Mouse (Mus musculus): ENCODE results near the gene Meltf. TPM values are rescaled to one million over a fixed set of nuclear protein-coding genes. Genes with fewer than 3 reads are reported as not detected.
"Not testable (repeated sequence)": the region's sequence is repeated elsewhere in the genome, so short reads cannot be mapped to it uniquely, and the experiment has no call there.

The Meltf gene
- total and polyA plus RNA-seq, 3 experiments = 0.04 to 0.09 (median 0.07) TPM

GRCm38 (mm10) chr16:31944698-31945255 lies 66.2 kb downstream of the Meltf start:
- Histone ChIP-seq H3K4me2 (ENCODE audit: insufficient read depth, low read depth, poor library complexity, severe bottlenecking) (no peak overlapping the region), H3K79me2 (replicated peaks; ENCODE audit: control insufficient read depth, extremely low read depth, insufficient read depth, poor library complexity, severe bottlenecking) (peaks cover 25% of the 10 kb centered on the region), H3K27me3 (replicated peaks) (no peaks in the 10 kb centered on the region), H3K4me3 (replicated peaks in 1 of 3; ENCODE audit: low read depth in 2 of 3, low read length in 2 of 3, poor library complexity in 1 of 3) (no peak overlapping the region), H3K36me3 (replicated peaks in 1 of 2; ENCODE audit: control insufficient read depth in 1 of 2, insufficient read depth in 1 of 2, low read length in 1 of 2) (peaks cover 3 to 35% of the 10 kb centered on the region in 2 experiments), H3K9ac (ENCODE audit: insufficient read depth, low read depth) (no peak overlapping the region), H3K4me1 (ENCODE audit: control insufficient read depth in 1 of 2, insufficient read depth in 2 of 2) (peaks cover 13 to 60% of the 10 kb centered on the region in 2 experiments; a peak in 3 of 4 replicates), H3K9me3 (replicated peaks; ENCODE audit: low read length) (no peaks in the 10 kb centered on the region), H3K27ac (ENCODE audit: insufficient read depth, low read depth) (no peak overlapping the region)
- TF ChIP-seq POLR2AphosphoS2 (IDR thresholded peaks at IDR 0.05; ENCODE audit: low read depth, low read length) (no peak), EP300 (IDR thresholded peaks at IDR 0.05; ENCODE audit: low read length) (no peak), SIN3A (IDR thresholded peaks at IDR 0.05; ENCODE audit: low read length) (no peak), KAT2A (IDR thresholded peaks at IDR 0.05; ENCODE audit: insufficient replicate concordance, low read length) (no peak), JUND (conservative IDR thresholded peaks at IDR 0.05; ENCODE audit: low read depth, low read length) (no peak), UBTF (IDR thresholded peaks at IDR 0.05; ENCODE audit: low read depth, low read length) (no peak), GABPA (IDR thresholded peaks at IDR 0.05; ENCODE audit: insufficient replicate concordance, low read depth, low read length) (no peak), USF1 (IDR thresholded peaks at IDR 0.05; ENCODE audit: low read depth, low read length) (no peak), CHD1 (IDR thresholded peaks at IDR 0.05; ENCODE audit: low read depth, low read length) (no peak), ETS1 (conservative IDR thresholded peaks at IDR 0.05; ENCODE audit: low read depth, low read length) (no peak), MAZ (IDR thresholded peaks at IDR 0.05; ENCODE audit: low read depth, low read length) (no peak), ZMIZ1 (IDR thresholded peaks at IDR 0.05; ENCODE audit: low read depth, low read length) (no peak)
- in situ Hi-C loops (cut with MboI; ENCODE audit: low pct_ligation_motif_present, low pct_unique_long_range_greater_than_20kb, low sequenced_read_pairs) (no loop called here), dilution Hi-C loops (cut with MboI; ENCODE audit: extremely low pct_ligation_motif_present, extremely low pct_unique_long_range_greater_than_20kb, low sequenced_read_pairs) (no loop called here)
- DNase-seq (ENCODE audit: extremely low read depth) = no peak

DNA sequence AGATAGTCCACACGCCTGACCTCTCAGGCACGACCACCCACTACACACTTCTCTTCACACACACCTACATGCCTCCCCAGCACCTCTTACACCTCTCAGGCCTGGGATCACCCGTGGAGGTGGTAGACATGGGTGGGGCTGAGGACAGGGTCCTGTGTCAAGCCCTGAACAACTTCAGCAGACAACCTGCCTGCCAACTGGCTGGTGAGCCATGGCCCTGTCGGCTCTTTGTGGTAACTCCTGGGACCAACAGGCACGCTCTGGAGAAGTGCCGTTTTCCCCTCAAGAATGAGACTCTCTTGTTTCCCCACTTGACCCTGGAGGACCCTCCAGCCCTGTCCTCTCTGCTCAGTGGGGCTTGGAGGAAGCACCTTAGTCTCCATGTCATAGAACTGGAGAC lies 66.8 kb downstream of the Meltf start:
- peaks cover 31% of the 10 kb centered on the region for H3K79me2 ChIP-seq (replicated peaks; ENCODE audit: control insufficient read depth, extremely low read depth, insufficient read depth, poor library complexity, severe bottlenecking)

DNA sequence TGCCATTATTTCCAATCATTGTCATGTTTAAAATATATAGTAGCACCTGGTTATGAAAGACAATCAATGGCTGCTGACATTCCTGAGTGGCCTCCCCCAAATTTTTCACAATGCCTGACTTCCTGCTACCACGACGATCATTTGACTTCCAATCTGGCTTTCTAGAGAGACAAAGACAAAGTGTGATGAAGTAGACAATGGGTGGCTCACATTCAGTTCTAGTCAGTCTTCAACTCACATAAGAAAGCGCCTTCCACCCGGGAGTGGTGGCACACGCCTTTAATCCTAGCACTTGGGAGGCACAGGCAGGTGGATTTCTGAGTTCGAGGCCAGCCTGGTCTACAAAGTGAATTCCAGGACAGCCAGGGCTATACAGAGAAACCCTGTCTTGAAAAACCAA lies 67.4 kb downstream of the Meltf start:
- DNase-seq (ENCODE audit: extremely low read depth); H3K27ac ChIP-seq (ENCODE audit: insufficient read depth, low read depth); H3K9me3 ChIP-seq (replicated peaks; ENCODE audit: low read length); in situ Hi-C loops (cut with MboI; ENCODE audit: low pct_ligation_motif_present, low pct_unique_long_range_greater_than_20kb, low sequenced_read_pairs); H3K9ac ChIP-seq (ENCODE audit: insufficient read depth, low read depth); H3K4me3 ChIP-seq (replicated peaks in 1 of 3; ENCODE audit: low read depth in 2 of 3, low read length in 2 of 3, poor library complexity in 1 of 3); H3K27me3 ChIP-seq (replicated peaks); dilution Hi-C loops (cut with MboI; ENCODE audit: extremely low pct_ligation_motif_present, extremely low pct_unique_long_range_greater_than_20kb, low sequenced_read_pairs); H3K4me2 ChIP-seq (ENCODE audit: insufficient read depth, low read depth, poor library complexity, severe bottlenecking): not testable (repeated sequence)
- Histone ChIP-seq H3K4me1 (ENCODE audit: control insufficient read depth in 1 of 2, insufficient read depth in 2 of 2) (peaks cover 9 to 60% of the 10 kb centered on the region in 2 experiments), H3K79me2 (replicated peaks; ENCODE audit: control insufficient read depth, extremely low read depth, insufficient read depth, poor library complexity, severe bottlenecking) (peaks cover 37% of the 10 kb centered on the region), H3K36me3 (replicated peaks in 1 of 2; ENCODE audit: control insufficient read depth in 1 of 2, insufficient read depth in 1 of 2, low read length in 1 of 2) (peaks cover 3 to 47% of the 10 kb centered on the region in 2 experiments)

More for the DNA sequence above, 66.8 kb downstream of the Meltf start:
- Histone ChIP-seq H3K4me3 (replicated peaks in 1 of 3; ENCODE audit: low read depth in 2 of 3, low read length in 2 of 3, poor library complexity in 1 of 3) (no peak overlapping the region), H3K4me1 (ENCODE audit: control insufficient read depth in 1 of 2, insufficient read depth in 2 of 2) (peaks cover 12 to 60% of the 10 kb centered on the region in 2 experiments), H3K27ac (ENCODE audit: insufficient read depth, low read depth) (no peak overlapping the region), H3K9me3 (replicated peaks; ENCODE audit: low read length) (no peaks in the 10 kb centered on the region), H3K9ac (ENCODE audit: insufficient read depth, low read depth) (no peak overlapping the region), H3K4me2 (ENCODE audit: insufficient read depth, low read depth, poor library complexity, severe bottlenecking) (no peak overlapping the region), H3K36me3 (replicated peaks in 1 of 2; ENCODE audit: control insufficient read depth in 1 of 2, insufficient read depth in 1 of 2, low read length in 1 of 2) (peaks cover 3 to 41% of the 10 kb centered on the region in 2 experiments), H3K27me3 (replicated peaks) (no peaks in the 10 kb centered on the region)
- TF ChIP-seq JUN (IDR thresholded peaks at IDR 0.05; ENCODE audit: insufficient read depth, low read depth, low read length) = no peak
- no peak for TF ChIP-seq ZMIZ1 (IDR thresholded peaks at IDR 0.05; ENCODE audit: low read depth, low read length)
- TF ChIP-seq NELFE (IDR thresholded peaks at IDR 0.05; ENCODE audit: low read depth, low read length) = no peak
- TF ChIP-seq SIN3A (IDR thresholded peaks at IDR 0.05; ENCODE audit: low read length) = no peak
- no peak for TF ChIP-seq MXI1 (IDR thresholded peaks at IDR 0.05; ENCODE audit: low read depth, low read length)
- TF ChIP-seq ZKSCAN1 (IDR thresholded peaks at IDR 0.05; ENCODE audit: borderline replicate concordance, low read depth, low read length) = no peak
- DNase-seq (ENCODE audit: extremely low read depth) = no peak
- in situ Hi-C loops (cut with MboI; ENCODE audit: low pct_ligation_motif_present, low pct_unique_long_range_greater_than_20kb, low sequenced_read_pairs) (no loop called here), dilution Hi-C loops (cut with MboI; ENCODE audit: extremely low pct_ligation_motif_present, extremely low pct_unique_long_range_greater_than_20kb, low sequenced_read_pairs) (no loop called here)

Data from CH12.LX (cell line).